8 mouse cellular contexts compared by ENCODE assay signal in genomic region chrX:77510371-77511300, GRCm38 (mm10). TPM values are rescaled to one million over a fixed set of nuclear protein-coding genes. Genes with fewer than 3 reads are reported as not detected.
DNase-seq lines count a peak whose midpoint lies in the region; ATAC-seq lines count a peak whose summit lies in the region.

TSS of gene Tbl1x (plus strand) at chrX:77511013.

- WGBS in embryonic facial prominence, embryonic 15.5 days: 24% methylated on average over 47 of the region's 76 CpGs
- 22% methylated on average over 33 of the region's 76 CpGs for WGBS in heart, embryonic 11.5 days (ENCODE audit: insufficient replicate concordance)
- WGBS in kidney, embryonic 16.5 days: 22% methylated on average over 40 of the region's 76 CpGs
- WGBS in liver, embryonic 13.5 days (ENCODE audit: insufficient replicate concordance): 14% methylated on average over 69 of the region's 76 CpGs
- WGBS in stomach, embryonic 15.5 days: 15% methylated on average over 40 of the region's 76 CpGs

- no peaks in the 10 kb centered on the region for H3K36me3 ChIP-seq in embryonic facial prominence, embryonic 15.5 days
- no peaks in the 10 kb centered on the region for H3K36me3 ChIP-seq in heart, embryonic 11.5 days (ENCODE audit: control insufficient read depth, insufficient read depth, low read length)
- no peaks in the 10 kb centered on the region for H3K36me3 ChIP-seq in kidney, embryonic 16.5 days (ENCODE audit: insufficient read depth, low read length)
- H3K36me3 ChIP-seq in liver, embryonic 13.5 days: no peaks in the 10 kb centered on the region
- no peaks in the 10 kb centered on the region for H3K36me3 ChIP-seq in stomach, embryonic 15.5 days

- H3K9ac ChIP-seq in embryonic facial prominence, embryonic 15.5 days: peak within 1 kb of the TSS; percentile 55
- H3K9ac ChIP-seq in heart, embryonic 11.5 days (ENCODE audit: low read depth, low read length): peak within 1 kb of the TSS; percentile 90
- peak within 1 kb of the TSS; percentile 67 for H3K9ac ChIP-seq in kidney, embryonic 16.5 days (replicated peaks; ENCODE audit: low read length)
- peak within 1 kb of the TSS; percentile 80 for H3K9ac ChIP-seq in liver, embryonic 13.5 days
- peak within 1 kb of the TSS; percentile 66; the same call in 1 of the 2 replicates for H3K9ac ChIP-seq in stomach, embryonic 15.5 days

- peak within 1 kb of the TSS; percentile 61 for H3K4me3 ChIP-seq in embryonic facial prominence, embryonic 15.5 days (replicated peaks)
- peak within 1 kb of the TSS; percentile 70 for H3K4me3 ChIP-seq in heart, embryonic 11.5 days (ENCODE audit: low read depth, low read length)
- peak within 1 kb of the TSS; percentile 60 for H3K4me3 ChIP-seq in kidney, embryonic 16.5 days (ENCODE audit: low read length)
- H3K4me3 ChIP-seq in liver, embryonic 13.5 days (replicated peaks): peak within 1 kb of the TSS; percentile 73
- H3K4me3 ChIP-seq in stomach, embryonic 15.5 days (replicated peaks): peak within 1 kb of the TSS; percentile 61

- no peaks in the 10 kb centered on the region for H3K9me3 ChIP-seq in embryonic facial prominence, embryonic 15.5 days (replicated peaks)
- no peaks in the 10 kb centered on the region for H3K9me3 ChIP-seq in heart, embryonic 11.5 days (replicated peaks; ENCODE audit: control insufficient read depth, low read length)
- no peaks in the 10 kb centered on the region for H3K9me3 ChIP-seq in kidney, embryonic 16.5 days (ENCODE audit: low read length)
- H3K9me3 ChIP-seq in liver, embryonic 13.5 days (replicated peaks): no peaks in the 10 kb centered on the region
- no peaks in the 10 kb centered on the region for H3K9me3 ChIP-seq in stomach, embryonic 15.5 days

- H3K4me2 ChIP-seq in embryonic facial prominence, embryonic 15.5 days (replicated peaks): peak within 1 kb of the TSS; percentile 51
- H3K4me2 ChIP-seq in heart, embryonic 11.5 days: peak within 1 kb of the TSS; percentile 63
- H3K4me2 ChIP-seq in kidney, embryonic 16.5 days (replicated peaks; ENCODE audit: low read depth, low read length): peak within 1 kb of the TSS; percentile 57
- peak within 1 kb of the TSS; percentile 75 for H3K4me2 ChIP-seq in liver, embryonic 13.5 days
- peak within 1 kb of the TSS; percentile 51 for H3K4me2 ChIP-seq in stomach, embryonic 15.5 days

- peak; percentile 53 to 55 for DNase-seq in B cell, adult 2 months
- DNase-seq in adrenal gland, postnatal 4 days (ENCODE audit: low spot score in 2 of 2): peak; percentile 31 to 46
- peak; percentile 59 for DNase-seq in liver, embryonic 13.5 days
- DNase-seq in neural tube, embryonic 10.5 days (ENCODE audit: extremely low spot score, low spot score): peak; percentile 77

- no peaks in the 10 kb centered on the region for H3K4me1 ChIP-seq in embryonic facial prominence, embryonic 15.5 days
- H3K4me1 ChIP-seq in heart, embryonic 11.5 days (ENCODE audit: control insufficient read depth, insufficient read depth, low read length): peaks cover 1% of the 10 kb centered on the region; the same call in 1 of the 2 replicates
- peaks cover 24% of the 10 kb centered on the region; the same call in 1 of the 2 replicates for H3K4me1 ChIP-seq in kidney, embryonic 16.5 days (ENCODE audit: insufficient read depth, low read length)
- peaks cover 26% of the 10 kb centered on the region for H3K4me1 ChIP-seq in liver, embryonic 13.5 days (replicated peaks)
- 0 out of 2 replicates have a peak, but pooled peaks cover 4% of the 10 kb centered on the region for H3K4me1 ChIP-seq in stomach, embryonic 15.5 days

- no peaks in the 10 kb centered on the region for H3K27me3 ChIP-seq in embryonic facial prominence, embryonic 15.5 days
- H3K27me3 ChIP-seq in heart, embryonic 11.5 days (ENCODE audit: control insufficient read depth, insufficient read depth, low read length): no peaks in the 10 kb centered on the region
- no peaks in the 10 kb centered on the region for H3K27me3 ChIP-seq in kidney, embryonic 16.5 days (ENCODE audit: insufficient read depth, low read length)
- H3K27me3 ChIP-seq in liver, embryonic 13.5 days: no peaks in the 10 kb centered on the region
- H3K27me3 ChIP-seq in stomach, embryonic 15.5 days (replicated peaks): no peaks in the 10 kb centered on the region

- ATAC-seq in embryonic facial prominence, embryonic 15.5 days (ENCODE audit: insufficient number of reproducible peaks, low FRiP score, low TSS enrichment, low read depth): peak; percentile 80
- peak; percentile 84 for ATAC-seq in heart, embryonic 11.5 days (replicated peaks; ENCODE audit: insufficient number of reproducible peaks, low FRiP score, low TSS enrichment)
- peak; percentile 90 for ATAC-seq in kidney, embryonic 16.5 days (ENCODE audit: low FRiP score, low TSS enrichment)
- peak; percentile 80 for ATAC-seq in liver, embryonic 13.5 days (ENCODE audit: low read depth)
- peak; percentile 82 for ATAC-seq in stomach, embryonic 15.5 days (ENCODE audit: insufficient read depth, low FRiP score, low read depth)

- peak within 1 kb of the TSS; percentile 96 for H3K27ac ChIP-seq in embryonic facial prominence, embryonic 15.5 days (replicated peaks)
- H3K27ac ChIP-seq in heart, embryonic 11.5 days (ENCODE audit: low read depth, low read length): peak within 1 kb of the TSS; percentile 94
- peak within 1 kb of the TSS; percentile 90 for H3K27ac ChIP-seq in kidney, embryonic 16.5 days (ENCODE audit: low read length)
- peak within 1 kb of the TSS; percentile 77 for H3K27ac ChIP-seq in liver, embryonic 13.5 days
- peak within 1 kb of the TSS; percentile 95 for H3K27ac ChIP-seq in stomach, embryonic 15.5 days

RNA-seq across cellular contexts. Expression of gene Tbl1x, which starts in this region (rescaled TPM):
- total RNA-seq in adrenal gland, postnatal 4 days (2021): 10 to 100 TPM; 82.3 to 88.5 TPM
- 65.1 and 67.1 TPM in 2 replicates for polyA plus RNA-seq in embryonic facial prominence, embryonic 15.5 days (2015; fragmentation: Nextera tagmentation; extraction: Ambion mirVana)
- 63.6 and 72.6 TPM in 2 replicates for polyA plus RNA-seq in heart, embryonic 11.5 days (2014; fragmentation: Nextera tagmentation; extraction: Ambion mirVana)
- polyA plus RNA-seq in kidney, embryonic 16.5 days (2015; fragmentation: Nextera tagmentation; extraction: Ambion mirVana): 79.6 and 80.0 TPM in 2 replicates
- 20.3 and 22.9 TPM in 2 replicates for polyA plus RNA-seq in liver, embryonic 13.5 days (2015; fragmentation: Nextera tagmentation; extraction: Ambion mirVana)
- 65.0 and 69.9 TPM in 2 replicates for polyA plus RNA-seq in stomach, embryonic 15.5 days (2015; fragmentation: Nextera tagmentation; extraction: Ambion mirVana)

Comparison
In these comparisons a context has a peak if more than half of its experiments do, and no peak if none do; other contexts are left out.
1. Peak in every context shown above with its lines: DNase-seq, ATAC-seq, H3K4me3 ChIP-seq and H3K27ac ChIP-seq.